Mouse (Mus musculus) liver, embryonic 13.5 days (tissue): ENCODE data around the gene Tmem117. TPM values are rescaled to one million over a fixed set of nuclear protein-coding genes. Genes with fewer than 3 reads are reported as not detected.

Experiments used
- ATAC-seq: fragments of 200-750 bp; cut with Nextera tagmentation; 2 replicates; pipeline ENCODE4 v1.8.0; 2017; ENCODE audit warnings: low read depth, mild to moderate bottlenecking, moderate number of reproducible peaks, moderate library complexity
- DNase-seq: peaks from one replicate; pipeline ENCODE4 v3.0.0; 2022
- H3K27ac ChIP-seq: fragments of 300-500 bp; sonication (generic); 2 replicates; pipeline ENCODE4 v1.5.1; 2015; ENCODE audit warnings: moderate library complexity, mild to moderate bottlenecking, inconsistent platforms
- H3K27me3 ChIP-seq: fragments of 300-500 bp; sonication (generic); 2 replicates; pipeline ENCODE4 v1.6.1; 2015; ENCODE audit warnings: mild to moderate bottlenecking, inconsistent platforms
- H3K36me3 ChIP-seq: fragments of 300-500 bp; sonication (generic); 2 replicates; pipeline ENCODE4 v1.6.1; 2015; ENCODE audit warnings: mild to moderate bottlenecking, inconsistent platforms
- H3K4me1 ChIP-seq: fragments of 300-500 bp; sonication (generic); replicated peaks from 2 replicates; pipeline ENCODE4 v1.6.1; 2015; ENCODE audit warnings: inconsistent platforms
- H3K4me2 ChIP-seq: fragments of 300-500 bp; sonication (generic); 2 replicates; pipeline ENCODE4 v1.6.1; 2015; ENCODE audit warnings: inconsistent platforms, mild to moderate bottlenecking, moderate library complexity
- H3K4me3 ChIP-seq: fragments of 300-500 bp; sonication (generic); replicated peaks from 2 replicates; pipeline ENCODE4 v1.5.1; 2015; ENCODE audit warnings: mild to moderate bottlenecking, inconsistent platforms
- H3K9ac ChIP-seq: fragments of 300-500 bp; sonication (generic); 2 replicates; pipeline ENCODE4 v1.6.1; 2015; ENCODE audit warnings: mild to moderate bottlenecking, inconsistent platforms
- H3K9me3 ChIP-seq: fragments of 300-500 bp; sonication (generic); replicated peaks from 2 replicates; pipeline ENCODE4 v1.6.1; 2016; ENCODE audit warnings: inconsistent platforms
- WGBS: fragments of 180-500 bp; shearing (Covaris S2); methylation state at CpG from one replicate; pipeline ENCODE4 v1.1.7; 2015; ENCODE audit not compliant: insufficient replicate concordance; 5-methylcytosine and 5-hydroxymethylcytosine counted together
- polyA plus RNA-seq: library from polyadenylated mRNA; unstranded; fragments of >200 nt; fragmentation: Nextera tagmentation; extraction: Ambion mirVana; gene quantifications from 2 replicates; pipeline ENCODE4 v1.2.1, GENCODE M21; 2015

The Tmem117 gene
- polyA plus RNA-seq, 1 experiment from 2014 or later = 0.07 TPM

- ATAC-seq (no peak), DNase-seq (no peak)
- Histone ChIP-seq H3K9ac (no peak overlapping the region), H3K36me3 (no peaks in the 10 kb centered on the region), H3K27me3 (no peaks in the 10 kb centered on the region), H3K9me3 (no peaks in the 10 kb centered on the region), H3K4me1 (no peaks in the 10 kb centered on the region), H3K4me3 (no peak overlapping the region), H3K27ac (no peak overlapping the region), H3K4me2 (no peak overlapping the region)
- WGBS = 43% methylated on average over 6 of the region's 6 CpGs
Measured at GRCm38 (mm10) chr15:94664612-94665011, 35.6 kb downstream of the Tmem117 start.

- 34% methylated on average over 3 of the region's 3 CpGs for WGBS
- Histone ChIP-seq H3K27ac (no peak overlapping the region), H3K9ac (no peak overlapping the region), H3K4me2 (no peak overlapping the region), H3K4me1 (no peaks in the 10 kb centered on the region), H3K36me3 (no peaks in the 10 kb centered on the region), H3K9me3 (no peaks in the 10 kb centered on the region), H3K4me3 (no peak overlapping the region), H3K27me3 (no peaks in the 10 kb centered on the region)
- DNase-seq = no peak
- ATAC-seq = no peak
Measured at GRCm38 (mm10) chr15:94681135-94681534, 52.1 kb downstream of the Tmem117 start.

GRCm38 (mm10) chr15:94684269-94684668 lies 55.2 kb downstream of the Tmem117 start:
- DNase-seq (no peak), ATAC-seq (no peak)
- H3K9ac ChIP-seq = no peak overlapping the region
- H3K36me3 ChIP-seq = no peaks in the 10 kb centered on the region
- WGBS = 67% methylated on average over 7 of the region's 7 CpGs
- no peak overlapping the region for H3K27ac ChIP-seq
- H3K4me3 ChIP-seq = no peak overlapping the region
- no peaks in the 10 kb centered on the region for H3K4me1 ChIP-seq
- H3K9me3 ChIP-seq = no peaks in the 10 kb centered on the region
- no peak overlapping the region for H3K4me2 ChIP-seq
- no peaks in the 10 kb centered on the region for H3K27me3 ChIP-seq

- 82% methylated on average over 7 of the region's 7 CpGs for WGBS
- Histone ChIP-seq H3K4me2 (no peak overlapping the region), H3K9ac (no peak overlapping the region), H3K27me3 (no peaks in the 10 kb centered on the region), H3K36me3 (no peaks in the 10 kb centered on the region), H3K4me1 (no peaks in the 10 kb centered on the region), H3K27ac (no peak overlapping the region), H3K4me3 (no peak overlapping the region), H3K9me3 (no peaks in the 10 kb centered on the region)
- ATAC-seq (no peak), DNase-seq (no peak)
Measured at GRCm38 (mm10) chr15:94687176-94687575, 58.1 kb downstream of the Tmem117 start.

GRCm38 (mm10) chr15:94687629-94688028 lies 58.6 kb downstream of the Tmem117 start:
- Histone ChIP-seq H3K27ac (no peak overlapping the region), H3K9me3 (no peaks in the 10 kb centered on the region), H3K4me2 (no peak overlapping the region), H3K36me3 (no peaks in the 10 kb centered on the region), H3K4me1 (no peaks in the 10 kb centered on the region), H3K4me3 (no peak overlapping the region), H3K9ac (no peak overlapping the region), H3K27me3 (no peaks in the 10 kb centered on the region)
- WGBS = 49% methylated on average over 3 of the region's 3 CpGs
- no peak for DNase-seq
- ATAC-seq = no peak

GRCm38 (mm10) chr15:94689195-94689883 lies 60.3 kb downstream of the Tmem117 start:
- H3K4me3 ChIP-seq = no peak overlapping the region
- no peak for ATAC-seq
- DNase-seq = no peak
- H3K4me1 ChIP-seq = no peaks in the 10 kb centered on the region
- 71% methylated on average over 5 of the region's 5 CpGs for WGBS
- H3K9me3 ChIP-seq = no peaks in the 10 kb centered on the region
- no peaks in the 10 kb centered on the region for H3K36me3 ChIP-seq
- H3K4me2 ChIP-seq = no peak overlapping the region
- no peaks in the 10 kb centered on the region for H3K27me3 ChIP-seq
- no peak overlapping the region for H3K9ac ChIP-seq
- no peak overlapping the region for H3K27ac ChIP-seq

GRCm38 (mm10) chr15:94689884-94690231 lies 60.8 kb downstream of the Tmem117 start:
- 50% methylated on average over 6 of the region's 6 CpGs for WGBS
- Histone ChIP-seq H3K4me2 (no peak overlapping the region), H3K27me3 (no peaks in the 10 kb centered on the region), H3K9me3 (no peaks in the 10 kb centered on the region), H3K4me3 (no peak overlapping the region), H3K36me3 (no peaks in the 10 kb centered on the region), H3K27ac (no peak overlapping the region), H3K4me1 (no peaks in the 10 kb centered on the region), H3K9ac (no peak overlapping the region)
- DNase-seq (no peak), ATAC-seq (no peak)

- Histone ChIP-seq H3K4me3 (no peak overlapping the region), H3K4me2 (no peak overlapping the region), H3K4me1 (no peaks in the 10 kb centered on the region), H3K9me3 (no peaks in the 10 kb centered on the region), H3K36me3 (no peaks in the 10 kb centered on the region), H3K9ac (no peak overlapping the region), H3K27ac (no peak overlapping the region), H3K27me3 (no peaks in the 10 kb centered on the region)
- ATAC-seq = no peak
- 20% methylated on average over 5 of the region's 5 CpGs for WGBS
- DNase-seq = no peak
Measured at GRCm38 (mm10) chr15:94722759-94723158, 93.7 kb downstream of the Tmem117 start.

GRCm38 (mm10) chr15:94732104-94732503 lies 103.1 kb downstream of the Tmem117 start:
- ATAC-seq = no peak
- H3K4me2 ChIP-seq = no peak overlapping the region
- H3K36me3 ChIP-seq = no peaks in the 10 kb centered on the region
- WGBS = 57% methylated on average over 4 of the region's 4 CpGs
- H3K27me3 ChIP-seq = no peaks in the 10 kb centered on the region
- no peaks in the 10 kb centered on the region for H3K4me1 ChIP-seq
- 0 out of 2 replicates have a peak, but pooled peaks cover 4% of the 10 kb centered on the region for H3K9me3 ChIP-seq
- no peak overlapping the region for H3K9ac ChIP-seq
- no peak overlapping the region for H3K27ac ChIP-seq
- H3K4me3 ChIP-seq = no peak overlapping the region
- no peak for DNase-seq

- Histone ChIP-seq H3K9me3 (no peaks in the 10 kb centered on the region), H3K4me1 (no peaks in the 10 kb centered on the region), H3K27ac (no peak overlapping the region), H3K9ac (no peak overlapping the region), H3K27me3 (no peaks in the 10 kb centered on the region), H3K4me3 (no peak overlapping the region), H3K36me3 (no peaks in the 10 kb centered on the region), H3K4me2 (no peak overlapping the region)
- DNase-seq (no peak), ATAC-seq (no peak)
- 21% methylated on average over 4 of the region's 4 CpGs for WGBS
Measured at GRCm38 (mm10) chr15:94769227-94769626, 140.2 kb downstream of the Tmem117 start.

- 68% methylated on average over 7 of the region's 7 CpGs for WGBS
- H3K36me3 ChIP-seq = no peaks in the 10 kb centered on the region
- no peaks in the 10 kb centered on the region for H3K4me1 ChIP-seq
- no peak overlapping the region for H3K4me2 ChIP-seq
- no peaks in the 10 kb centered on the region for H3K9me3 ChIP-seq
- H3K9ac ChIP-seq = no peak overlapping the region
- DNase-seq (no peak), ATAC-seq (no peak)
- no peak overlapping the region for H3K27ac ChIP-seq
- H3K4me3 ChIP-seq = no peak overlapping the region
- no peaks in the 10 kb centered on the region for H3K27me3 ChIP-seq
Measured at GRCm38 (mm10) chr15:94770832-94771578, 142.0 kb downstream of the Tmem117 start.

GRCm38 (mm10) chr15:94771691-94772090 lies 142.7 kb downstream of the Tmem117 start:
- H3K27me3 ChIP-seq = no peaks in the 10 kb centered on the region
- no peaks in the 10 kb centered on the region for H3K9me3 ChIP-seq
- no peak overlapping the region for H3K4me2 ChIP-seq
- DNase-seq = no peak
- 77% methylated on average over 19 of the region's 19 CpGs for WGBS
- H3K4me3 ChIP-seq = no peak overlapping the region
- H3K27ac ChIP-seq = no peak overlapping the region
- ATAC-seq = no peak
- H3K9ac ChIP-seq = no peak overlapping the region
- no peaks in the 10 kb centered on the region for H3K4me1 ChIP-seq
- H3K36me3 ChIP-seq = no peaks in the 10 kb centered on the region
